Mouse (Mus musculus) subcutaneous adipose tissue, adult 2 months (tissue): ENCODE data around the gene Lhb. TPM values are rescaled to one million over a fixed set of nuclear protein-coding genes. Genes with fewer than 3 reads are reported as not detected.

Source experiments
- polyA plus RNA-seq: library from polyadenylated mRNA; depleted of rRNA; stranded (reverse); fragments of >200 nt; gene quantifications from 2 replicates; pipeline ENCODE4 v1.2.3, GENCODE M21; 2012; ENCODE audit warnings: low replicate concordance; rRNA removed

Lhb gene
- not detected in 2 replicates for polyA plus RNA-seq

GRCm38 (mm10) chr7:45420615-45420919, at the start of gene Lhb:
Gene Lhb, plus strand, starts transcription at chr7:45420820.

DNA sequence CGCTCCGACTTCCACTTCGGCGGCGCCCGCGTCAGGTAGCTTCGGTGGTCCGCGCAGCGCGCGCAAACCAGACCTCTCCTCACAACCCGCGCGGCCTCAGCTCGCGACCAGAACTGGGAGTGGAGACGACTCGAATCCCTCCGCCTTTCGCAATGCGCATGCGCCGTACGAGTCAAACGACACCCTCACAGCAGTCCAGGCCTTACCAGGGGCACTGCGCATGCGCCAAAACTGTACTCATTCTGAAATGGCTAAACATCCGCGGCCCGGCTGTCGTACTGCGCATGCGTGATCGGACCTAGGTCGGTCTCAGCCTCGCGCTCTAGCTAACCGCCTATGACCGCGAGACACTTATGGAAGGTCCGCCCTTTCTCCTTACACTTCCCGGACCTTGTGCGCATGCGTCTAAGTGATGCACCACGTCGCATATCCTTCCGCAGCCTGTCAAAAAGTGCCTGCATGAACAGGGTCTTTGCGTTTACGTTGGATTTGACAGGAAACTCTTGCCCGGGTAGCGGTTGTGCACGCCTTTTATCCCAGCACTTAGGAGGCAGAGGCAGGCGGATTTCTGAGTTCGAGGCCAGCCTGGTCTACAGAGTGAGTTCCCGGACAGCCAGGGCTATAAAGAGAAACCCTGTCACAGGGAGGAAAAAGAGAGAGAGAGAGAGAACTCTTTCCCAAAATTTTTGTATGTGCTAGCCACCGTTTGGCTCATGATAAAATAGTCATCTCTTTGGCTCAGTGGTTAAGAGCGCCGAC, 24.9 kb upstream of the Lhb start, which contains the start of gene Snrnp70:
Snrnp70 (minus strand) TSS at position 165 of the 759 bp plus-strand sequence.

GRCm38 (mm10) chr7:45405091-45406075, 15.2 kb upstream of the Lhb start, which contains the start of gene Kcna7:
Gene Kcna7, plus strand, starts transcription at chr7:45405653.

GRCm38 (mm10) chr7:45413113-45413863, 7.3 kb upstream of the Lhb start, which contains the start of gene Ntf5:
Gene Ntf5, plus strand, starts transcription at chr7:45413695.

DNA sequence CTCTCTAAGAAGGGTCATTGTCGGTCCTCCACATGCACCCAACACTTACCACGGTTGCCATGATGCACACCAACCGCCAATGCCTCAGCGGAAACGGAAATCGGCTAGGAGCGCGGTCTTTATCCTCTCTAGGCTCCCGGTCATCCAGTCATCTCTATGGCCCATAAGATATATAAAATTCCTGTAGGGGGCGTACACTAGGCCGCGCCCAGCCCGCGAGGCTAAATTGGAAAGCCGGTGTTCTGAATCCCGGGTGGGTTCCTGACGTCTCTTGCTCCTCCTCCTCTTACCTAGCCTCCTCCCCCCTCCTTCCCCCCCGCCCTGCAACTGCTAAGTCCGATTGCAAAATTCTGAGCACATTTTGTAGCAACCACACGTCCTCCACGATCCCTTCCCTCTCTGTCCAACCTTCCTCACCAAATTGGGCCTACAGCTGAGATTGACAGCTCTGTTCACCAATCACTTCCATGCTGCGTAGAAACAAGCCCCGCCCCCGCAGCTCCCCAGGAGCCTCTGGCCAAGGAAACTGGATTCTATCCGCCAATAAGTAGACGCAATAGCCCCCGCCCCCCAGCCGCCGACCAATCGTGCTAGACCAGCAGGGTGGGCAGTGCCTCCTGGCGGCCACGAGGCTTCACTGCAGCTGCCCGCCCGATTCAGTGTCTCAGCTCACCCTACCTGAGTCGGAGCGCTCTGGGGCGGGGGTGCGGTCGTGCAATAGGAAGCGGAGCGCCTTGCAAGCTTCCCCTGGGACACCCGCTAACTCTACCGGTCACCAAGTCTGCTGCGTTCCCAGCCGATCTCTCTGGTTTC, 13.8 kb downstream of the Lhb start, which contains the start of gene Gys1:
Gys1 (plus strand) TSS at position 642 of the 813 bp plus-strand sequence.

DNA sequence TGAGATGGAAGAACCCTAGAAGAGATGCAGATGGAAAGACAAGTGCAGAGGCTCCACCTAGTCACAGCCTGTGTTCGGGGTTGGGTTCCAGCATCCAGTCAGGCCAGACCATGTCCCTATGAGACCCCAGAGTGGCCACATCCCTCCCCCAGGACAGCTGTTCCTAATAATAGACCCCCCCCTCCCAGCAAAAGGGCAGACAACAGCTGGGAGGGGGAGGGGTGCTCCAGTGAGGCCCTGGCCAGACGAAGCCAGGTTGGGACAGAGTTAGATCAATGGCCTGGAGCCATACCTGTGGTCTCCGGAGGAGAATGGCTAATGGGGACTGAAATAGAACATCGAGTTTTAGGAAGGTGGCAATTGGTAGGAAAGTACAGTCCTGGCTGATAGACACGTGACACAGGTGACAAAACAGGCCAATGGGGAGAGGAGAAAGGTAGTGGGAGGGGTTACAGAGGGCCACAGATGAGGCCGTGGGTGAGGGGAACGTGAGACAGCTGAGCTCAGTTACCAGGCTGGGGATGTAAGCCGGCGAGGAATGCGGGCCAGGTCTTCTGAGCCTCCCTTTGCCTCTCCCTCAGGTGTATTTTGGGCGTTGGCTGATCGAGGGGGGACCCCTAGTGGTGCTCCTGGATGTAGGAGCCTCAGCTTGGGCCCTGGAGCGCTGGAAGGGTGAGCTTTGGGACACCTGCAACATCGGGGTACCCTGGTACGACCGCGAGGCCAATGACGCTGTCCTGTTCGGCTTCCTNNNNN, 17.1 kb downstream of the Lhb start, which contains the start of gene Ruvbl2:
Ruvbl2 (minus strand) TSS at position 576 of the 756 bp plus-strand sequence.

GRCm38 (mm10) chr7:45459564-45460140, 39.0 kb downstream of the Lhb start, which contains the start of gene Ftl1:
Gene Ftl1, minus strand, starts transcription at chr7:45459884.

GRCm38 (mm10) chr7:45466283-45467089, 45.9 kb downstream of the Lhb start, which contains the start of gene Bax:
Gene Bax, minus strand, starts transcription at chr7:45466898.

Other genes starting within 250 kb of the Lhb start
- gene Gfy, start 241.3 kb upstream of the Lhb start, polyA plus RNA-seq: not detected in 2 replicates
- gene Pth2, start 239.8 kb upstream of the Lhb start, polyA plus RNA-seq: not detected in 2 replicates
- gene Ccdc155, start 215.9 kb upstream of the Lhb start, polyA plus RNA-seq: 0.09 and 0.14 TPM in 2 replicates
- gene Dkkl1, start 208.7 kb upstream of the Lhb start, polyA plus RNA-seq: 0.17 and 0.73 TPM in 2 replicates
- 30.9 and 110 TPM in 2 replicates for gene Tead2, start 205.1 kb upstream of the Lhb start, polyA plus RNA-seq
- 37.7 and 42.8 TPM in 2 replicates for gene Cd37, start 181.7 kb upstream of the Lhb start, polyA plus RNA-seq
- gene Slc6a16, start 179.7 kb upstream of the Lhb start, polyA plus RNA-seq: not detected in 2 replicates
- 0.11 TPM in 1 of 2 replicates, not detected in the other for gene Slc6a21, start 143.3 kb upstream of the Lhb start, polyA plus RNA-seq
- 20.9 and 38.3 TPM in 2 replicates for gene Trpm4, start 87.0 kb upstream of the Lhb start, polyA plus RNA-seq
- gene Hrc, start 85.5 kb upstream of the Lhb start, polyA plus RNA-seq: 0.30 and 1.2 TPM in 2 replicates
- 2.0 and 2.5 TPM in 2 replicates for gene Ppfia3, start 53.8 kb upstream of the Lhb start, polyA plus RNA-seq
- 4.4 and 34.4 TPM in 2 replicates for gene Lin7b, start 50.2 kb upstream of the Lhb start, polyA plus RNA-seq
- gene Snrnp70, start 25.1 kb upstream of the Lhb start, polyA plus RNA-seq: 195 and 299 TPM in 2 replicates
- 0.07 and 0.18 TPM in 2 replicates for gene Kcna7, start 15.2 kb upstream of the Lhb start, polyA plus RNA-seq
- 0.13 and 1.2 TPM in 2 replicates for gene Ntf5, start 7.1 kb upstream of the Lhb start, polyA plus RNA-seq
- gene Gys1, start 14.0 kb downstream of the Lhb start, polyA plus RNA-seq: 95.5 and 128 TPM in 2 replicates
- gene Ruvbl2, start 17.3 kb downstream of the Lhb start, polyA plus RNA-seq: 41.3 and 83.3 TPM in 2 replicates
- 2,999 and 3,958 TPM in 2 replicates for gene Ftl1, start 39.1 kb downstream of the Lhb start, polyA plus RNA-seq
- gene Bax, start 46.1 kb downstream of the Lhb start, polyA plus RNA-seq: 94.4 and 133 TPM in 2 replicates
- 0.20 and 0.76 TPM in 2 replicates for gene Tulp2, start 61.1 kb downstream of the Lhb start, polyA plus RNA-seq
- 5.0 and 20.5 TPM in 2 replicates for gene Gm45808, start 66.0 kb downstream of the Lhb start, polyA plus RNA-seq
- 21.6 and 53.7 TPM in 2 replicates for gene Dhdh, start 68.0 kb downstream of the Lhb start, polyA plus RNA-seq
- 427 and 466 TPM in 2 replicates for gene Nucb1, start 89.6 kb downstream of the Lhb start, polyA plus RNA-seq
- 26.7 and 32.6 TPM in 2 replicates for gene Ppp1r15a, start 105.4 kb downstream of the Lhb start, polyA plus RNA-seq
- 12.8 and 21.4 TPM in 2 replicates for gene Plekha4, start 105.5 kb downstream of the Lhb start, polyA plus RNA-seq
- gene Hsd17b14, start 134.1 kb downstream of the Lhb start, polyA plus RNA-seq: 3.1 and 7.0 TPM in 2 replicates
- 143 and 215 TPM in 2 replicates for gene Bcat2, start 149.3 kb downstream of the Lhb start, polyA plus RNA-seq
- 0.78 and 1.8 TPM in 2 replicates for gene Fgf21, start 194.7 kb downstream of the Lhb start, polyA plus RNA-seq
- 0.07 and 0.24 TPM in 2 replicates for gene Fut1, start 196.5 kb downstream of the Lhb start, polyA plus RNA-seq
- gene Izumo1, start 201.0 kb downstream of the Lhb start, polyA plus RNA-seq: 0.41 and 1.0 TPM in 2 replicates
- 38.6 and 65.4 TPM in 2 replicates for gene Rasip1, start 206.7 kb downstream of the Lhb start, polyA plus RNA-seq
- gene Mamstr, start 219.2 kb downstream of the Lhb start, polyA plus RNA-seq: 7.2 and 11.2 TPM in 2 replicates
- gene Fut2, start 245.6 kb downstream of the Lhb start, polyA plus RNA-seq: 0.03 and 21.7 TPM in 2 replicates